Comparison of ENCODE assay signal across 7 mouse cellular contexts in the genomic region with DNA sequence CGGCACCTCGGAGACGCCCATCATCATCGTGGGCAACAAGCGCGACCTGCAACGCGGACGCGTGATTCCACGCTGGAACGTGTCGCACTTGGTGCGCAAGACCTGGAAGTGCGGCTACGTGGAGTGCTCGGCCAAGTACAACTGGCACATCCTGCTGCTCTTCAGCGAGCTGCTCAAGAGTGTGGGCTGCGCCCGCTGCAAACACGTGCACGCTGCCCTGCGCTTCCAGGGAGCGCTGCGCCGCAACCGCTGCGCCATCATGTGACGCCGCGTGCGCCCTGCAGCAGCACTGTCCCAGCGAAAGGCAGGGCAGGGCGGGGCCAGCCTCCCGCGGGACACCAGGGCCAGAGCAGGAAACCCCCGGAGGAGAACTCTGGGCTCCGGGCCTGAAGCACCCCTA. TPM values are rescaled to one million over a fixed set of nuclear protein-coding genes. Genes with fewer than 3 reads are reported as not detected.
DNase-seq lines count a peak whose midpoint lies in the region; ATAC-seq and TF ChIP-seq lines count a peak whose summit lies in the region.

No protein-coding gene starts in this region.

- DNase-seq in CH12.LX (ENCODE audit: extremely low read depth) (no peak), MN1 (ENCODE audit: low spot score) (no peak)
- DNase-seq in forebrain, embryonic 14.5 days (ENCODE audit: low spot score), result peak; percentile 68
- peak; percentile 39 to 44 for DNase-seq in layer of hippocampus, postnatal 25 days (ENCODE audit: extremely low spot score in 1 of 2, low spot score in 1 of 2)
- DNase-seq in thymus, postnatal 14 days, result no peak

- H3K4me3 ChIP-seq in CH12.LX (replicated peaks in 1 of 3; ENCODE audit: low read depth in 2 of 3, low read length in 2 of 3, poor library complexity in 1 of 3) (no peak overlapping the region), E14TG2a.4 (replicated peaks; ENCODE audit: low read length) (peak overlapping the region; percentile 75)
- peak overlapping the region; percentile 11; the same call in 1 of the 2 replicates for H3K4me3 ChIP-seq in forebrain, embryonic 14.5 days (ENCODE audit: low read depth, low read length)
- H3K4me3 ChIP-seq in midbrain, embryonic 16.5 days (ENCODE audit: low read depth, low read length), result peak overlapping the region; percentile 17

- WGBS in forebrain, embryonic 14.5 days, result 7% methylated on average over 38 of the region's 38 CpGs
- 5% methylated on average over 38 of the region's 38 CpGs for WGBS in midbrain, embryonic 16.5 days

- in situ Hi-C loops in CH12.LX (cut with MboI; ENCODE audit: low pct_ligation_motif_present, low pct_unique_long_range_greater_than_20kb, low sequenced_read_pairs), result loop anchor here (25.0 kb wide), 1 partner anchor 506 kb away; the partner anchor contains the start of genes Nle1 and Unc45b

- no peak overlapping the region for H3K4me2 ChIP-seq in CH12.LX (ENCODE audit: insufficient read depth, low read depth, poor library complexity, severe bottlenecking)
- H3K4me2 ChIP-seq in forebrain, embryonic 14.5 days (ENCODE audit: low read length), result peak overlapping the region; percentile 42
- H3K4me2 ChIP-seq in midbrain, embryonic 16.5 days (ENCODE audit: low read length), result peak overlapping the region; percentile 52

- TF ChIP-seq RAD21 in CH12.LX (IDR thresholded peaks at IDR 0.05; ENCODE audit: low read depth, low read length), result peak; percentile 43

- no peak overlapping the region for H3K9ac ChIP-seq in CH12.LX (ENCODE audit: insufficient read depth, low read depth)
- H3K9ac ChIP-seq in forebrain, embryonic 14.5 days (ENCODE audit: low read length), result no peak overlapping the region
- H3K9ac ChIP-seq in midbrain, embryonic 16.5 days (ENCODE audit: low read depth, low read length), result peak overlapping the region; percentile 11; the same call in 1 of the 2 replicates

- H3K27ac ChIP-seq in CH12.LX (ENCODE audit: insufficient read depth, low read depth), result no peak overlapping the region
- H3K27ac ChIP-seq in forebrain, embryonic 14.5 days (ENCODE audit: low read depth, low read length), result no peak overlapping the region
- H3K27ac ChIP-seq in midbrain, embryonic 16.5 days (ENCODE audit: low read length), result no peak overlapping the region

- peak; percentile 84 for ATAC-seq in forebrain, embryonic 14.5 days
- peak; percentile 51 for ATAC-seq in midbrain, embryonic 16.5 days

- H3K79me2 ChIP-seq in CH12.LX (replicated peaks; ENCODE audit: control insufficient read depth, extremely low read depth, insufficient read depth, poor library complexity, severe bottlenecking), result no peaks in the 10 kb centered on the region

- H3K9me3 ChIP-seq in CH12.LX (replicated peaks; ENCODE audit: low read length), result peaks cover 3% of the 10 kb centered on the region
- no peaks in the 10 kb centered on the region for H3K9me3 ChIP-seq in E14TG2a.4 (ENCODE audit: low read length)
- no peaks in the 10 kb centered on the region for H3K9me3 ChIP-seq in forebrain, embryonic 14.5 days (replicated peaks; ENCODE audit: control insufficient read depth, low read length)
- H3K9me3 ChIP-seq in midbrain, embryonic 16.5 days (replicated peaks; ENCODE audit: control insufficient read depth, low read length, poor library complexity, severe bottlenecking), result no peaks in the 10 kb centered on the region

- peaks cover 79% of the 10 kb centered on the region for H3K27me3 ChIP-seq in CH12.LX (replicated peaks)
- H3K27me3 ChIP-seq in E14TG2a.4 (ENCODE audit: insufficient read depth, low read length), result peaks cover 85% of the 10 kb centered on the region
- peaks cover 17% of the 10 kb centered on the region for H3K27me3 ChIP-seq in forebrain, embryonic 14.5 days (replicated peaks; ENCODE audit: control insufficient read depth, insufficient read depth, low read length)
- peaks cover 18% of the 10 kb centered on the region for H3K27me3 ChIP-seq in midbrain, embryonic 16.5 days (ENCODE audit: control insufficient read depth, insufficient read depth, low read depth, low read length)

- TF ChIP-seq EP300 in CH12.LX (IDR thresholded peaks at IDR 0.05; ENCODE audit: low read length), result no peak

- H3K4me1 ChIP-seq in CH12.LX (ENCODE audit: control insufficient read depth in 1 of 2, insufficient read depth in 2 of 2) (peaks cover 4 to 6% of the 10 kb centered on the region in 2 experiments), E14TG2a.4 (replicated peaks; ENCODE audit: low read depth, low read length) (peaks cover 16% of the 10 kb centered on the region)
- H3K4me1 ChIP-seq in forebrain, embryonic 14.5 days (ENCODE audit: control insufficient read depth, insufficient read depth, low read length), result no peaks in the 10 kb centered on the region
- peaks cover 9% of the 10 kb centered on the region; the same call in 1 of the 2 replicates for H3K4me1 ChIP-seq in midbrain, embryonic 16.5 days (ENCODE audit: control insufficient read depth, insufficient read depth, low read length)

- TF ChIP-seq POLR2A in CH12.LX (IDR thresholded peaks at IDR 0.05; ENCODE audit: low read depth, low read length), result no peak

- TF ChIP-seq CTCF in CH12.LX (conservative IDR thresholded peaks at IDR 0.05 in 1 of 2, IDR thresholded peaks at IDR 0.05 in 1 of 2; ENCODE audit: low read depth in 2 of 2, low read length in 2 of 2) (peak in 1 of 2 experiments; percentile 57; a peak in 2 of 4 replicates), E14TG2a.4 (conservative IDR thresholded peaks at IDR 0.05; ENCODE audit: low read length) (no peak)

- dilution Hi-C loops in CH12.LX (cut with MboI; ENCODE audit: extremely low pct_ligation_motif_present, extremely low pct_unique_long_range_greater_than_20kb, low sequenced_read_pairs), result no loop called here

- H3K36me3 ChIP-seq in CH12.LX (replicated peaks in 1 of 2; ENCODE audit: control insufficient read depth in 1 of 2, insufficient read depth in 1 of 2, low read length in 1 of 2) (no peaks in the 10 kb centered on the region), E14TG2a.4 (ENCODE audit: insufficient read depth, low read length) (no peaks in the 10 kb centered on the region)
- H3K36me3 ChIP-seq in forebrain, embryonic 14.5 days (ENCODE audit: control insufficient read depth, insufficient read depth, low read length), result no peaks in the 10 kb centered on the region
- no peaks in the 10 kb centered on the region for H3K36me3 ChIP-seq in midbrain, embryonic 16.5 days (ENCODE audit: control insufficient read depth, insufficient read depth, low read length)

TF ChIP-seq in CH12.LX, 34 proteins besides CTCF, POLR2A, EP300 and RAD21:
- TF ChIP-seq SMC3 (IDR thresholded peaks at IDR 0.05; ENCODE audit: low read depth, low read length), result peak; percentile 53
- TF ChIP-seq BHLHE40 (IDR thresholded peaks at IDR 0.05; ENCODE audit: low read depth, low read length), result peak; percentile 83
- peak; percentile 64; the same call in 1 of the 2 replicates for TF ChIP-seq MAX (IDR thresholded peaks at IDR 0.05; ENCODE audit: low read length)
- TF ChIP-seq IRF4 (IDR thresholded peaks at IDR 0.05; ENCODE audit: low read depth, low read length), result no peak
- TF ChIP-seq ZMIZ1 (IDR thresholded peaks at IDR 0.05; ENCODE audit: low read depth, low read length), result no peak
TF ChIP-seq in CH12.LX: peak in this region for 3.

RNA-seq across cellular contexts. Expression of gene Rasl10b, which starts 9.6 kb away (rescaled TPM):
- total RNA-seq in CH12.LX (2012; rRNA removed) (0.21 and 0.42 TPM in 2 replicates), CH12.LX (2014; rRNA removed) (not detected in 2 replicates)
- 0.08 TPM in 1 of 2 replicates, not detected in the other for polyA plus RNA-seq in CH12.LX (2012; ENCODE audit: insufficient read length, low read depth)
- 7.9 and 12.3 TPM in 2 replicates for polyA plus RNA-seq in forebrain, embryonic 14.5 days (2014; fragmentation: Nextera tagmentation; extraction: Ambion mirVana)
- 100 to 1,000 TPM; 222 to 242 TPM for total RNA-seq in layer of hippocampus, postnatal 25 days (2021)
- polyA plus RNA-seq in midbrain, embryonic 16.5 days (2015; fragmentation: Nextera tagmentation; extraction: Ambion mirVana), result 32.9 and 38.2 TPM in 2 replicates

RNA-seq across cellular contexts. Expression of gene Gas2l2, which starts 10.7 kb away (rescaled TPM):
- total RNA-seq in CH12.LX (2012; rRNA removed) (not detected in 2 replicates), CH12.LX (2014; rRNA removed) (not detected in 2 replicates)
- polyA plus RNA-seq in CH12.LX (2012; ENCODE audit: insufficient read length, low read depth), result not detected in 2 replicates
- 0.32 and 0.38 TPM in 2 replicates for polyA plus RNA-seq in forebrain, embryonic 14.5 days (2014; fragmentation: Nextera tagmentation; extraction: Ambion mirVana)
- total RNA-seq in layer of hippocampus, postnatal 25 days (2021), result under 1 TPM; 0.20 to 0.26 TPM
- polyA plus RNA-seq in midbrain, embryonic 16.5 days (2015; fragmentation: Nextera tagmentation; extraction: Ambion mirVana), result 0.44 and 0.61 TPM in 2 replicates

RNA-seq across cellular contexts. Expression of gene 1700020L24Rik, which starts 18.9 kb away (rescaled TPM):
- total RNA-seq in CH12.LX (2012; rRNA removed) (0.21 and 0.55 TPM in 2 replicates), CH12.LX (2014; rRNA removed) (not detected in 2 replicates)
- 0.34 and 0.40 TPM in 2 replicates for polyA plus RNA-seq in CH12.LX (2012; ENCODE audit: insufficient read length, low read depth)
- 0.36 TPM in 1 of 2 replicates, not detected in the other for polyA plus RNA-seq in forebrain, embryonic 14.5 days (2014; fragmentation: Nextera tagmentation; extraction: Ambion mirVana)
- total RNA-seq in layer of hippocampus, postnatal 25 days (2021), result not detected
- 0.57 and 0.64 TPM in 2 replicates for polyA plus RNA-seq in midbrain, embryonic 16.5 days (2015; fragmentation: Nextera tagmentation; extraction: Ambion mirVana)

RNA-seq across cellular contexts. Expression of gene Mmp28, which starts 44.3 kb away (rescaled TPM):
- total RNA-seq in CH12.LX (2012; rRNA removed) (0.04 and 0.17 TPM in 2 replicates), CH12.LX (2014; rRNA removed) (not detected in 2 replicates)
- not detected in 2 replicates for polyA plus RNA-seq in CH12.LX (2012; ENCODE audit: insufficient read length, low read depth)
- polyA plus RNA-seq in forebrain, embryonic 14.5 days (2014; fragmentation: Nextera tagmentation; extraction: Ambion mirVana), result 1.8 and 2.2 TPM in 2 replicates
- total RNA-seq in layer of hippocampus, postnatal 25 days (2021), result 1 to 10 TPM; 2.8 to 3.4 TPM
- 2.6 and 2.7 TPM in 2 replicates for polyA plus RNA-seq in midbrain, embryonic 16.5 days (2015; fragmentation: Nextera tagmentation; extraction: Ambion mirVana)

RNA-seq across cellular contexts. Expression of gene Taf15, which starts 54.3 kb away (rescaled TPM):
- total RNA-seq in CH12.LX (2012; rRNA removed) (60.4 and 69.8 TPM in 2 replicates), CH12.LX (2014; rRNA removed) (38.8 and 39.5 TPM in 2 replicates)
- polyA plus RNA-seq in CH12.LX (2012; ENCODE audit: insufficient read length, low read depth), result 367 and 488 TPM in 2 replicates
- 8.1 and 10.2 TPM in 2 replicates for polyA plus RNA-seq in forebrain, embryonic 14.5 days (2014; fragmentation: Nextera tagmentation; extraction: Ambion mirVana)
- 10 to 100 TPM; 61.7 to 80.3 TPM for total RNA-seq in layer of hippocampus, postnatal 25 days (2021)
- 10.9 and 13.0 TPM in 2 replicates for polyA plus RNA-seq in midbrain, embryonic 16.5 days (2015; fragmentation: Nextera tagmentation; extraction: Ambion mirVana)

Comparison
In these comparisons a context has a peak if more than half of its experiments do, and no peak if none do; other contexts are left out.
1. DNase-seq: peak in forebrain, embryonic 14.5 days (single experiment) and layer of hippocampus, postnatal 25 days (2 of 2); none in CH12.LX (single experiment), MN1 (single experiment) and thymus, postnatal 14 days (single experiment).
2. H3K4me3 ChIP-seq: peak in E14TG2a.4 (single experiment), forebrain, embryonic 14.5 days (single experiment) and midbrain, embryonic 16.5 days (single experiment); none in CH12.LX (0 of 3).